Mouse (Mus musculus) brain, embryonic 14.5 days (tissue): Measurements from ENCODE around the gene Upb1. TPM values are rescaled to one million over a fixed set of nuclear protein-coding genes. Genes with fewer than 3 reads are reported as not detected.

ENCODE experiments used
- DNase-seq: peaks from one replicate; pipeline ENCODE4 v3.0.0-alpha.2; 2011; ENCODE audit warnings: low read depth
- CTCF ChIP-seq: fragments of 200-500 bp; IDR thresholded peaks from 2 replicates; pipeline ENCODE4 v1.5.1; 2012; ENCODE audit warnings: inconsistent platforms, mild to moderate bottlenecking, moderate library complexity, borderline replicate concordance; ENCODE audit not compliant: insufficient read depth, insufficient read length; ENCODE audit errors: extremely low read depth
- POLR2A ChIP-seq: fragments of 200-500 bp; IDR thresholded peaks from 2 replicates; pipeline ENCODE4 v1.6.1; 2012; ENCODE audit warnings: mild to moderate bottlenecking, inconsistent platforms, borderline replicate concordance; ENCODE audit not compliant: poor library complexity, insufficient read depth, insufficient read length, severe bottlenecking; ENCODE audit errors: extremely low read depth
- polyA plus RNA-seq: library from polyadenylated mRNA; depleted of rRNA; stranded (reverse); fragments of >200 nt; gene quantifications from 2 replicates; pipeline ENCODE4 v1.2.3, GENCODE M21; 2012

Upb1 gene
- polyA plus RNA-seq, 1 experiment: 0.04 TPM

- TF ChIP-seq CTCF (no peak), POLR2A (no peak)
- DNase-seq: no peak
These were observed 44.1 kb downstream of the Upb1 start for GRCm38 (mm10) chr10:75445030-75445429.

- TF ChIP-seq POLR2A: no peak
- TF ChIP-seq CTCF: no peak
- DNase-seq: no peak
These were observed 45.7 kb downstream of the Upb1 start for GRCm38 (mm10) chr10:75446501-75447083.

- TF ChIP-seq POLR2A: no peak
- no peak for TF ChIP-seq CTCF
- DNase-seq: no peak
These were observed 46.6 kb downstream of the Upb1 start for GRCm38 (mm10) chr10:75447489-75447888.

- DNase-seq: no peak
- TF ChIP-seq POLR2A (no peak), CTCF (no peak)
These were observed 48.0 kb downstream of the Upb1 start for GRCm38 (mm10) chr10:75448806-75449420.

GRCm38 (mm10) chr10:75450331-75450730 lies 49.4 kb downstream of the Upb1 start:
- no peak for DNase-seq
- TF ChIP-seq CTCF: no peak
- no peak for TF ChIP-seq POLR2A

GRCm38 (mm10) chr10:75451036-75451786 lies 50.3 kb downstream of the Upb1 start:
- peak; percentile 83 for DNase-seq
- TF ChIP-seq CTCF: no peak
- no peak for TF ChIP-seq POLR2A

GRCm38 (mm10) chr10:75456061-75456831 lies 55.3 kb downstream of the Upb1 start:
- DNase-seq: peak; percentile 42

- DNase-seq: no peak
These were observed 56.9 kb downstream of the Upb1 start for GRCm38 (mm10) chr10:75457852-75458251.

GRCm38 (mm10) chr10:75458329-75458728 lies 57.4 kb downstream of the Upb1 start:
- no peak for DNase-seq
- no peak for TF ChIP-seq CTCF
- no peak for TF ChIP-seq POLR2A

More at GRCm38 (mm10) chr10:75457852-75458251, 56.9 kb downstream of the Upb1 start:
- TF ChIP-seq CTCF (no peak), POLR2A (no peak)

- TF ChIP-seq CTCF (no peak), POLR2A (no peak)
- no peak for DNase-seq
These were observed 61.8 kb downstream of the Upb1 start for GRCm38 (mm10) chr10:75462728-75463127.

- no peak for DNase-seq
- TF ChIP-seq CTCF (no peak), POLR2A (no peak)
These were observed 65.1 kb downstream of the Upb1 start for GRCm38 (mm10) chr10:75465781-75466550.

GRCm38 (mm10) chr10:75473411-75473810 lies 72.5 kb downstream of the Upb1 start:
- no peak for DNase-seq
- TF ChIP-seq POLR2A: no peak
- no peak for TF ChIP-seq CTCF
